Comparison of ENCODE assay signal across 10 mouse cellular contexts in genomic region chr11:99044306-99044705, GRCm38 (mm10). TPM values are rescaled to one million over a fixed set of nuclear protein-coding genes. Genes with fewer than 3 reads are reported as not detected.
A peak's percentile ranks its signal among the peaks of the same experiment; 100 is the strongest.
DNase-seq lines count a peak whose midpoint lies in the region; ATAC-seq and TF ChIP-seq lines count a peak whose summit lies in the region.
"Had no signal": no experiment of that assay in that cellular context is flagged by ENCODE, and none has a peak within 500 bp of the region (broad histone marks: within the 10 kb centered on the region; RNA-seq: fewer than 3 reads in every experiment).

No protein-coding gene starts in this region.

- ATAC-seq in intestine, embryonic 14.5 days (replicated peaks; ENCODE audit: low FRiP score, low TSS enrichment, low read depth): no peak
- no peak for ATAC-seq in intestine, postnatal 0 days
- no peak for ATAC-seq in heart, embryonic 12.5 days (ENCODE audit: insufficient number of reproducible peaks, low FRiP score)
- no peak for ATAC-seq in kidney, embryonic 16.5 days (ENCODE audit: low FRiP score, low TSS enrichment)
- peak; percentile 35 for ATAC-seq in liver, embryonic 15.5 days (ENCODE audit: insufficient read depth)

- peaks cover 33% of the 10 kb centered on the region for H3K36me3 ChIP-seq in intestine, embryonic 14.5 days (ENCODE audit: control insufficient read depth, insufficient read depth, low read length)
- peaks cover 8% of the 10 kb centered on the region for H3K36me3 ChIP-seq in intestine, postnatal 0 days (ENCODE audit: control insufficient read depth, insufficient read depth)
- H3K36me3 ChIP-seq in heart, embryonic 12.5 days: peaks cover 17% of the 10 kb centered on the region
- H3K36me3 ChIP-seq in kidney, embryonic 16.5 days (ENCODE audit: insufficient read depth, low read length): peaks cover 14% of the 10 kb centered on the region
- H3K36me3 ChIP-seq in liver, embryonic 15.5 days (replicated peaks): 0 out of 2 replicates have a peak, but pooled peaks cover 13% of the 10 kb centered on the region
- H3K36me3 ChIP-seq: G1E had no signal

- no peak overlapping the region for H3K4me3 ChIP-seq in intestine, embryonic 14.5 days (ENCODE audit: low read depth, low read length)
- H3K4me3 ChIP-seq in intestine, postnatal 0 days (ENCODE audit: low read depth, low read length): no peak overlapping the region
- peak overlapping the region; percentile 23; the same call in 1 of the 2 replicates for H3K4me3 ChIP-seq in heart, embryonic 12.5 days
- 0 out of 2 replicates have a peak overlapping the region, but pooled peaks have one; percentile 25 for H3K4me3 ChIP-seq in kidney, embryonic 16.5 days (ENCODE audit: low read length)
- no peak overlapping the region for H3K4me3 ChIP-seq in liver, embryonic 15.5 days (replicated peaks)

- H3K27me3 ChIP-seq in intestine, embryonic 14.5 days (replicated peaks; ENCODE audit: control insufficient read depth, insufficient read depth, low read length): no peaks in the 10 kb centered on the region
- H3K27me3 ChIP-seq in intestine, postnatal 0 days (replicated peaks; ENCODE audit: control insufficient read depth, insufficient read depth, low read length): 0 out of 2 replicates have a peak, but pooled peaks cover 3% of the 10 kb centered on the region
- H3K27me3 ChIP-seq in heart, embryonic 12.5 days (replicated peaks): 0 out of 2 replicates have a peak, but pooled peaks cover 3% of the 10 kb centered on the region
- H3K27me3 ChIP-seq in kidney, embryonic 16.5 days (ENCODE audit: insufficient read depth, low read length): no peaks in the 10 kb centered on the region
- peaks cover 50% of the 10 kb centered on the region for H3K27me3 ChIP-seq in liver, embryonic 15.5 days

- no peak overlapping the region for H3K27ac ChIP-seq in intestine, embryonic 14.5 days (ENCODE audit: low read depth)
- no peak overlapping the region for H3K27ac ChIP-seq in intestine, postnatal 0 days (ENCODE audit: low read depth, low read length)
- H3K27ac ChIP-seq in heart, embryonic 12.5 days (ENCODE audit: poor library complexity, severe bottlenecking): no peak overlapping the region
- peak overlapping the region; percentile 78 for H3K27ac ChIP-seq in kidney, embryonic 16.5 days (ENCODE audit: low read length)
- peak overlapping the region; percentile 60 for H3K27ac ChIP-seq in liver, embryonic 15.5 days (replicated peaks)

- no peak overlapping the region for H3K9ac ChIP-seq in intestine, embryonic 14.5 days (ENCODE audit: low read length)
- no peak overlapping the region for H3K9ac ChIP-seq in intestine, postnatal 0 days (ENCODE audit: low read depth, low read length)
- no peak overlapping the region for H3K9ac ChIP-seq in heart, embryonic 12.5 days
- peak overlapping the region; percentile 9 for H3K9ac ChIP-seq in kidney, embryonic 16.5 days (replicated peaks; ENCODE audit: low read length)
- no peak overlapping the region; the same call in 1 of the 2 replicates for H3K9ac ChIP-seq in liver, embryonic 15.5 days

- H3K4me2 ChIP-seq in intestine, embryonic 14.5 days (ENCODE audit: low read length): peak overlapping the region; percentile 44
- no peak overlapping the region; the same call in 1 of the 2 replicates for H3K4me2 ChIP-seq in intestine, postnatal 0 days (replicated peaks; ENCODE audit: low read depth)
- H3K4me2 ChIP-seq in heart, embryonic 12.5 days: peak overlapping the region; percentile 93
- peak overlapping the region; percentile 29 for H3K4me2 ChIP-seq in kidney, embryonic 16.5 days (replicated peaks; ENCODE audit: low read depth, low read length)
- peak overlapping the region; percentile 67 for H3K4me2 ChIP-seq in liver, embryonic 15.5 days

- WGBS in intestine, embryonic 14.5 days: 69% methylated on average over 5 of the region's 5 CpGs
- 50% methylated on average over 5 of the region's 5 CpGs for WGBS in intestine, postnatal 0 days
- WGBS in heart, embryonic 12.5 days: 69% methylated on average over 5 of the region's 5 CpGs
- WGBS in kidney, embryonic 16.5 days: 30% methylated on average over 5 of the region's 5 CpGs
- 62% methylated on average over 5 of the region's 5 CpGs for WGBS in liver, embryonic 15.5 days (ENCODE audit: insufficient replicate concordance)

- DNase-seq in intestine, embryonic 14.5 days (ENCODE audit: low spot score): no peak
- no peak for DNase-seq in cerebellum, postnatal 25 days
- no peak for DNase-seq in Muller cell, postnatal 12 days (ENCODE audit: inconsistent ontology term)
- DNase-seq in cerebellum, adult 11 months: no peak
- DNase-seq: left cerebral cortex, postnatal 4 days had no signal

- TF ChIP-seq CTCF in intestine, postnatal 0 days (IDR thresholded peaks at IDR 0.05; ENCODE audit: low read depth): no peak

- H3K9me3 ChIP-seq in intestine, embryonic 14.5 days (ENCODE audit: control insufficient read depth, low read length): no peaks in the 10 kb centered on the region
- no peaks in the 10 kb centered on the region for H3K9me3 ChIP-seq in intestine, postnatal 0 days (ENCODE audit: control insufficient read depth)
- no peaks in the 10 kb centered on the region for H3K9me3 ChIP-seq in heart, embryonic 12.5 days (replicated peaks)
- no peaks in the 10 kb centered on the region for H3K9me3 ChIP-seq in kidney, embryonic 16.5 days (ENCODE audit: low read length)
- H3K9me3 ChIP-seq in liver, embryonic 15.5 days (replicated peaks): no peaks in the 10 kb centered on the region
- H3K9me3 ChIP-seq: G1E had no signal

- peaks cover 51% of the 10 kb centered on the region for H3K4me1 ChIP-seq in intestine, embryonic 14.5 days (replicated peaks; ENCODE audit: control insufficient read depth, insufficient read depth, low read length)
- 0 out of 2 replicates have a peak, but pooled peaks cover 14% of the 10 kb centered on the region for H3K4me1 ChIP-seq in intestine, postnatal 0 days (replicated peaks; ENCODE audit: control insufficient read depth, insufficient read depth, low read length)
- peaks cover 63% of the 10 kb centered on the region for H3K4me1 ChIP-seq in heart, embryonic 12.5 days (replicated peaks)
- H3K4me1 ChIP-seq in kidney, embryonic 16.5 days (ENCODE audit: insufficient read depth, low read length): peaks cover 56% of the 10 kb centered on the region
- peaks cover 43% of the 10 kb centered on the region for H3K4me1 ChIP-seq in liver, embryonic 15.5 days (replicated peaks)

RNA-seq across cellular contexts. Expression of gene Igfbp4, which starts 3.3 kb away (rescaled TPM):
- polyA plus RNA-seq in intestine, embryonic 14.5 days (2014; fragmentation: Nextera tagmentation; extraction: Ambion mirVana): 467 and 480 TPM in 2 replicates
- 174 and 176 TPM in 2 replicates for polyA plus RNA-seq in intestine, postnatal 0 days (2015; fragmentation: Nextera tagmentation; extraction: Ambion mirVana)
- polyA plus RNA-seq in heart, embryonic 12.5 days (2016; fragmentation: Nextera tagmentation; extraction: Ambion mirVana): 371 and 382 TPM in 2 replicates
- polyA plus RNA-seq in kidney, embryonic 16.5 days (2015; fragmentation: Nextera tagmentation; extraction: Ambion mirVana): 771 and 832 TPM in 2 replicates
- polyA plus RNA-seq in liver, embryonic 15.5 days (2015; fragmentation: Nextera tagmentation; extraction: Ambion mirVana): 249 and 305 TPM in 2 replicates

RNA-seq across cellular contexts. Expression of gene Top2a, which starts 20.3 kb away (rescaled TPM):
- 248 and 272 TPM in 2 replicates for polyA plus RNA-seq in intestine, embryonic 14.5 days (2014; fragmentation: Nextera tagmentation; extraction: Ambion mirVana)
- polyA plus RNA-seq in intestine, postnatal 0 days (2015; fragmentation: Nextera tagmentation; extraction: Ambion mirVana): 40.9 and 41.8 TPM in 2 replicates
- polyA plus RNA-seq in heart, embryonic 12.5 days (2016; fragmentation: Nextera tagmentation; extraction: Ambion mirVana): 196 and 201 TPM in 2 replicates
- polyA plus RNA-seq in kidney, embryonic 16.5 days (2015; fragmentation: Nextera tagmentation; extraction: Ambion mirVana): 213 and 252 TPM in 2 replicates
- polyA plus RNA-seq in liver, embryonic 15.5 days (2015; fragmentation: Nextera tagmentation; extraction: Ambion mirVana): 182 and 184 TPM in 2 replicates

RNA-seq across cellular contexts. Expression of gene Tns4, which starts 44.8 kb away (rescaled TPM):
- 0.70 and 0.84 TPM in 2 replicates for polyA plus RNA-seq in intestine, embryonic 14.5 days (2014; fragmentation: Nextera tagmentation; extraction: Ambion mirVana)
- 0.39 and 0.53 TPM in 2 replicates for polyA plus RNA-seq in intestine, postnatal 0 days (2015; fragmentation: Nextera tagmentation; extraction: Ambion mirVana)
- 0.05 and 0.11 TPM in 2 replicates for polyA plus RNA-seq in heart, embryonic 12.5 days (2016; fragmentation: Nextera tagmentation; extraction: Ambion mirVana)
- polyA plus RNA-seq in kidney, embryonic 16.5 days (2015; fragmentation: Nextera tagmentation; extraction: Ambion mirVana): 0.17 and 0.22 TPM in 2 replicates
- 0.29 and 0.46 TPM in 2 replicates for polyA plus RNA-seq in liver, embryonic 15.5 days (2015; fragmentation: Nextera tagmentation; extraction: Ambion mirVana)

Comparison
In these comparisons a context has a peak if more than half of its experiments do, and no peak if none do; other contexts are left out.
1. H3K27ac ChIP-seq: peak in kidney, embryonic 16.5 days (single experiment) and liver, embryonic 15.5 days (single experiment); none in intestine, embryonic 14.5 days (single experiment), intestine, postnatal 0 days (single experiment) and heart, embryonic 12.5 days (single experiment).
2. H3K4me3 ChIP-seq: peak in heart, embryonic 12.5 days (single experiment) and kidney, embryonic 16.5 days (single experiment); none in intestine, embryonic 14.5 days (single experiment), intestine, postnatal 0 days (single experiment) and liver, embryonic 15.5 days (single experiment).